Mouse (Mus musculus): ENCODE measurements around the gene Kcnd2.
A peak's percentile ranks its signal among the peaks of the same experiment; 100 is the strongest.

The Kcnd2 gene

DNA sequence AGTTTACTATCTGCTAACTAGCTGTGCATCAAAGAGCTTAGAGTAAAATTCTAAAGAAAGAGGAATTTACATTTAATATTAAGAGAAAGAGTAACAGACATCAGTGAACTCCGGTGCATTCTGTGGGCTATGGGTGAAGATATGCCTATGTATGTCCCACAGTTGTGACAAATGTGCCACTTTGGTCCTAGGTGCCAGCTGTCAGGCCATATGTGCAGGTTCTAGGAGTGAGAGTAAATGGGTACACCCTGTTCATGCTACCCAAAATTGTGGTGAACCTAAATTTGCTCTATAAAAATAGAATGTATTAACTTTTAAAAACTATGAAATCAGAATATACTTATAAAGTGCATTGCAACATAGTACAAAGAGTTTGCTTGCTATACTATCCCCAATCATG is 215.8 kb downstream of the Kcnd2 start:
- no peak for DNase-seq

DNA sequence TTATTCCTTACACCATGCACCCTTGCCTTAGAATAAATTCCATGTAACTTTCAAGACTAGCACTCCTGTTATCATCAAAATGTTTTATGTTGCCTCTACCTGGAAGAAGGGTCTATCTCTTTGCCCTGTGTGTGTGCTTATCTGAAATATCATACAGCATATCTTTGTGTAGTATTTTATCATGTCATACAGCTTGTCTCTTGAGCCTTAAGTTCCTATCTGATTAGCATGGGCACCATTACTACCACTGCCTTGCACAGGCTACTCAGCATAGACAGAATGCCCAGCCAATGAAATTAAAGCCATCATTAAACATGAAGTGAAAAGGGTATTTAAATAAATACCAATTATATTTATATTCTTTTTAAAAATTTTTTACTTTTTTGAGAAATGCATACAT is 249.4 kb downstream of the Kcnd2 start:
- DNase-seq: no peak

- DNase-seq: no peak
Observed at GRCm38 (mm10) chr6:21471891-21472544, 256.7 kb downstream of the Kcnd2 start.

- DNase-seq: no peak
Observed at GRCm38 (mm10) chr6:21482714-21483113, 267.4 kb downstream of the Kcnd2 start.

DNA sequence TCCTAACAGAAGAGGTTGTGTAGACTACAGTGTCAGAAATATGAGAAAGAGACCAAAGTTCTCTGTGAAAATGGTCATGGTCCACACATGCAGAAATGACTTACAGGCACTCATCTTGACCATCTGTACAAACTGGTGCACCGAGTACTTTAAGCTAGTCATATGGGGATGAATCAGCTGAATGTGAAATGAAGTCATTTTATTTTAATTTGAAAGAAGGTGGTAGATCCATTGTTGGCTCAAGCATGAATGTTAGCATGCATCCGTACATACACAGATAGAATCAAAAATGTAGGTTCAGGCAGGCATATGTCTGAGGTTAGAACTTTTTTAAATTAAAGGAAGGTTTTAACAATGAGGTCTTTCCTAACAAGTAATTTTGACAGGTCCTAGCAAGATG is 273.2 kb downstream of the Kcnd2 start:
- DNase-seq: no peak

DNA sequence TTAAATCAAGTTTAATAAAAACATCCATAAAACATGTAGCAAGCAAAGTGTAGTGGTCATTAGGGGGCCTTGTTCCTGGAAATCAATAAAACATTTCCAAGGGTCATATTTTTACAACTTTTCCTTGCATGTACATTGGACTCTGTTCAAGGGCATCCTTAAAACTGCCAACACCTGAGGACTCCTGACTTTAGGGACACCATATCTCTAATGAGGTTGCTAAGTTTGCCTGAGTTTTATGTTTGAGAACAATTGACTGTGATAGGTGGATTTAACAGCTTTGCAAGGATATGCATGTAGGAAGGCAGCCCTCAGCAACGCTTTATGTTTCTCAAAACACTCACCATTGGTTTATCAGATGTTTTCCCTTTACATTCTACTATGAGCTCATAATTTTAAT is 287.6 kb downstream of the Kcnd2 start:
- DNase-seq: no peak

DNA sequence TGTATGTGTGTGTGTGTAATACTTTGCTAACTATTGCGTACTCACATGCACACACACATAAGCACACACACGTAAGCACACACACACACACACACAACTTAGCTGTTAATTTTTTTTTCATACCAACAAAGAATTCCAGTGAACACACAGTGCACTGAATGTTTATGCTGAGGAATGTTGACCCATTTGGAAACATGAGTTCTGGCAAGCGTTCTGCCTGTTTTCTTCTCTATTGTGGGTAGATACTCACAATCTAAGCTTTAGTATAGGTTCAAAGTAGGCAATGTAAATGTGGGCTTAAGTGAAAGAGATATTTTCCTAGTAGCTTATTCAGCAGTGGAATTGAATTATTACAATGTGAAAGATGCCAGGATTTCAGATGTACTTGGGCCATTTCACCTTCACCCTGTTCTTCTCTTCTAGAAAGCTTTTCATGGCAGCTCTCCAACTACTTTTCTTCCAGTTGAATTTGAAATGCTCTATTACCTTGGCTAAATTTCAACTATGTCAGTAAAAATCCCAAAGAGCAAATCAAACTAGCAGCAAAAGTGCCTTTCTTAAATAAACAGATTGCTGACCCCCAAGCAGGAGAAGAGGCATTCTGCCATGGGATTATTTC is 295.4 kb downstream of the Kcnd2 start:
- no peak for DNase-seq

- DNase-seq: no peak
Observed at GRCm38 (mm10) chr6:21520351-21520750, 305.0 kb downstream of the Kcnd2 start.

- no peak for DNase-seq
Observed at GRCm38 (mm10) chr6:21527489-21528074, 312.3 kb downstream of the Kcnd2 start.

DNA sequence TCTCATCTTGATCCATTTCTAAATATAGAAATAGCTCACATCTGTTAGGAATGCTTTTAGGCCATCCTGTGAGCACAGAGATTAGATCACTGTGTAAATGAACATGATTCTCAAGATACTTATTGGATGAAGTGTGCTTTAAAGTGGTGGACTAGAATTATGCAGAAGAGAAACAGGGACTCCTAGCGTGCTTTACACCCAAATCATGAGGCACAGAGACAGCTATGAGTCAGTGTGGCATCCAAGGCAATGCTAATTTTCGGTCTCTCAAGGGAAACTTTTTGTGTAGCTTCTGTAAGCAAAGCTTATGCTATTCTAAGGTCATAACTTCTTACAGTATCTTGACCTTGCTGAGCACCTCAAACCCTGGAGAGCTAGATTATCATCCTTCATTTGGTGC is 318.7 kb downstream of the Kcnd2 start:
- DNase-seq: no peak

DNA sequence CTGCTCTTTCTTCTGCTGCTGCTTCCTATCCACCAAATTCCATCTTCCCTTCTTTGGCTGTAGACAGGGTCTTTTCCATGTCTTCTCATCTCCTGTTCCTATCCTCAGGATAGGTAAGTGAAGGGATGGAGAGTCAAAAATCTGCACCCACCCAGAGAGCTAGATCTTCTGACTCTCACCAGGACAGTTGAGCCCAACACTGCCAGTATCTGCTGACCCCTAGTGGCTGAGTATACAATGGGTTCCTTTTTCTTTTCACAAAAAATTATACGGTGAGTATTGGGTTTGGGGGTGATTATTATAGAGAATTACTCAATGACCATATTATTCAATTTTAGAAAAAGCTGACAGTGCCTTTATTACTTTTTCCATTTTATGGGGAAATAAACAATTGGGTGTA is 319.5 kb downstream of the Kcnd2 start:
- DNase-seq: no peak

DNA sequence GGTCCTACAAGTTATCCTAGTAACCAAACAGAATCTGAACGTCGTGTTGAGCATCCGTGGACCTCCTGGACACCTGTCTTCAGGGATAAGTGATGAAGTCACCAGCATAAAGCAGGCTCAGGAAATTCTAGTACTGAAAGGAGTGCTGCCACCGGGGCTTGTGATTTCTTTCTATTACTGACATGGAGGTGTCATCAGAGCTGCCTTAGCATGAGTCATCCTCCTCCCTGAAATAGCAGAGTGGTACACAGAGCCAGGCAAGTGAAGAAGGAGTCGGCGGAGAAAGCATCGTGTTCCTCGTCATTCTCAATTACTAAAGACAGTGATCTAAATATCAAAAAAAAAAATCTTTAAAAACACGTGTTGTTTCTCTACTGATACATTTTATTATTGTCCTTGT is 336.2 kb downstream of the Kcnd2 start:
- DNase-seq: peak; percentile 11

DNA sequence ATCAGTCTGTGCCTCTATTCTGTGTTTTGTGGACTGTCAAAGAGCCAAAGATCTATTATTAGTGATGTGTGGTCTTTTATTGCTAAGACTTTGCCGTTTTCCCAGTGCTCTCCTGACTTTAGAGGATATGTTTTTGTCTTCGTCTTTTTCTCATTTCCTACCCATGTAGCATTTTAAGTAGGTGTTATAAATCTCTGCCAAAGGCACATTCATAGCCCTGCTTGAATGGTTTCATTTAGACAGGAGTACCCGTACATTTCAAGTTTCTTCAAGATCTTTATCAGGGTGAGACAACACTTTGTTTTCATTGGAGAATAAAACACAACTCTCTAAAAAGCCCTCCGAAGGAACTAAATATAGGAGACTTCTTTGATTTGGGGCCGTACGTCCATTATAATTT is 355.7 kb downstream of the Kcnd2 start:
- no peak for DNase-seq

DNA sequence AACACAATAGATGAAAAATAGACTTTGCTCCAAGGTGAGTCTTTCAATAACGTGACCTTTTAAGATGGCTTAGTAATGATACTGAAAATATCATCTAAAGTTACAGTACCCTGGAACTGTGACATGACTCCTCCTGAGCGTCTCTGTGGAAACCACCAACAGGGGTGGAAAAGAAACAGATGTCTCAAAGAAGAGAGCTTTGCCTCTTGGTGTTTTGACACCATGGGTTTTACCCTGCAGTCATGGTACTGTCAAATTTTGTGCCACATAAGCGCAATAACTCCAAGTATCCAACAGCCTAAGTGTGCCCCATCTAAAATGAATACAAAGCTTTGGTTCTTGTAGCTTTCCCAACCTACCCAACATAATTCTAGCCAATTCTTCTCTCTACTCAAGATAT is 374.9 kb downstream of the Kcnd2 start:
- no peak for DNase-seq

GRCm38 (mm10) chr6:21597424-21597823 is 382.1 kb downstream of the Kcnd2 start:
- no peak for DNase-seq

GRCm38 (mm10) chr6:21609381-21610059 is 394.2 kb downstream of the Kcnd2 start:
- no peak for DNase-seq

DNA sequence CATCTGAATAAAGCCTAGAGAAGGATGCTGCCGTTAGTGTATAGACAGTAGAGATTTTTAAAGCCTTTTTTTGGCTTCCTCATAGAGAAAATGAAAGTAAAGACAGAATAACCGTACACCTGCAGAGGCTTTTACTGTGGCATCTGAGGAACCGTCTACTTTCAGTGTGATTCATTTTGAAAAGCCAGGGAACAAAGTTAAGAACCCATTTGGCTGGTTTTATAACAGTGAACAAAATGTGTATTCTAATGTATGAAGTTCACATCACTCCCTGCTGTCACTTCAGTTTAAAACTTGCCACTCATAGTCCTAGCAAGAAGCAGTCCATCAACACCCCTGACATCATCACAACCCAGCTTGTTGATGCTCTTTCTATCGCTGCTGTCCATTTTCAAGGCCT is 414.7 kb downstream of the Kcnd2 start:
- no peak for DNase-seq

DNA sequence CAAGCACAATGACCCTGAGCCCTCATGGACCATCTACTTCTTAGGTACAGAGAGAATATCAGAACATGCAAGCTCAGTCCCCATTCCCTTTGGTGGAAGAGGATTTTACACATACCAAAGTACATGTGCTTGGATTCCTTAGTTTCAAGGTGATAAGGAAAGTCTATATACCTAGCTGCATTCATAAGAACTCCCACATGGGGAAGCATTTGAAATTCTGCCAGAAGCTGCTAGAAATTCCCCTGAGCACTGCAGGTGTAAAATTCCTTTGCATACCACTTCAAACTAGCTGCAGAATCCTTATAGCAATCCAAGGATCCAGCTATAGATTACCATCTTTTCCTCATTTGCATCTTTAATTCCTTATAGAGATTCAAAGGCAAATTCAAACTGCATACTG is 440.4 kb downstream of the Kcnd2 start:
- DNase-seq: no peak

DNA sequence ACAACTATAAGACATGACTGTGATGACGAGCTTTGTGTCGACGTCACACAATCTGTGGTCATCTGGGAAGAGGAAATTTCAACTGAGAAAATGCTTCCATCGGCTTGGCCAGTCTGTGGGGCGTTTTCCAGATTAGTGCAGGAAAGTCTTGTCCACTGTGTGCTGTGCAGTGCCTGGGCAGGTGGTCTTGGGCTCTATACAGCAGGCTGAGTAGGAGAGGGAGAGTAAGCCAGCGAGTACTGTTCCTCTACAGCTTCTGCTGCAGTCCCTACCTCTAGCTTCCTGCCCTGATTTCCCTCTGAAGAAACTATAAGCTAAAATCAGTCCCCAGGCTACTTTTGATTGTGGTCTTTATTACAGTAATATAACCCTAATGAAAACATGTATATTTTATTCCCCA is 448.8 kb downstream of the Kcnd2 start:
- DNase-seq: no peak

DNA sequence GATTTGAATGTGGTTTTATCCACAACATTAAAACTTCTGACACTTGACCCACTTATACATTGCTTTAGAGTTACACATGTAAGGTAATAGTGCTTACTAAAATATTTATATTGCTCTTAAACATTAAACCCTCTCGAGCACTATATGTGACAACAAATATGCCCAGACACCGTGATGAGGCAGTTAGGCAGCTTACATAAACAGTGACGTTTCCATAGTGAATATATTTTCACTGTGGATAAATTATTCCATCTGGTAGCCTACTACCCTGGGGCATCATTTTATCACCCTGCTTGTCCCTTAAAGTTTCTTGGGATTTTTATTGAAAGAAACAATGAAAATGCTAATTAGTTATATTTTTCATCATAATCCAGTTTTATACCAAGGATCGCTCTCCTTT is 449.3 kb downstream of the Kcnd2 start:
- no peak for DNase-seq

DNA sequence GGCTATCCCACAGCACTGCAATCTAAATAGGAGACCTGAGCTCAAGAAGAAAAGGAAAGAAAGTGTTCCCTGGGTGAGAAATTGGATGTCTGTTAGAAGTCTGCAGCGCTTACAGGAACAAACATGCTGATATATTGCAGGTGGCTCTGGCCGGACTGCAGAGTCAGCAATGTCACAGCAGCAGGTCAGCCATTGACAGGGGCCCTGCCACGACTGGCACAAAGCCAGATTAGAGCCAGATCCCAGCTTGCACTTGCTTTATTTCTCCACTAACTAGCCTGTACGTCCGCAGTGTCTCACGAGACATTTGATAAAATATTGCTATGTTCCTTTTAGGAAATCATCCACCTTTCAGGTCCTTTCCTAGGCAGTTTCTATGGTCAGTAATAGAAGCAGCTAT is 468.9 kb downstream of the Kcnd2 start:
- no peak for DNase-seq

GRCm38 (mm10) chr6:21686388-21686787 is 471.1 kb downstream of the Kcnd2 start:
- DNase-seq: no peak

- DNase-seq: no peak
Observed at GRCm38 (mm10) chr6:21692861-21693350, 477.6 kb downstream of the Kcnd2 start.

DNA sequence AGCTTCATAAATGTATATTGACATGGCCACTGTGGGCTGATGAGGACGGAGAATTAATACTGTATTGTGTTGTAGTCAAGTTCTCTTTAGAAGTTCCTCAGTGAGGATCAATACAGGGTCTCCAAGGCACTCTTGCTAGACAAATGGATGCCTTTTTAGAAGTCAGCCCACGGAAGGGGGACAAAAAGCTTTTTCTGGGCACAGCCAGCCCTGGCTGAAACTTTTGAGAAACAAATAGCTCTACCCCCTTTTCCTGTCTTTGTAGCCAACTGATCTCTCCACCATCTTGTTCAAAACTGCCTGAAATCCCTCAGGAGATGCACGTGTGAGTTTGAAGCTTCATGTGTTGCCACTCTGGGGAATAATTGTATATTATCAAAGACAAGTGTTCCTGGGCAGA is 482.3 kb downstream of the Kcnd2 start:
- DNase-seq: no peak

All from right cerebral cortex, postnatal 14 days (tissue).